9 mouse cellular contexts compared by ENCODE assay signal in genomic region chr2:61138625-61138997, GRCm38 (mm10).
DNase-seq lines count a peak whose midpoint lies in the region; ATAC-seq lines count a peak whose summit lies in the region.
"Had no signal": no experiment of that assay in that cellular context is flagged by ENCODE, and none has a peak within 500 bp of the region (broad histone marks: within the 10 kb centered on the region; RNA-seq: fewer than 3 reads in every experiment).

No protein-coding gene starts in this region.

- ATAC-seq in frontal cortex, adult (ENCODE audit: low TSS enrichment), result peak; percentile 41; the same call in 1 of the 2 replicates
- peak; percentile 68 for ATAC-seq in kidney, embryonic 14.5 days (ENCODE audit: low FRiP score, low TSS enrichment)
- no peak; the same call in 1 of the 2 replicates for ATAC-seq in stomach, embryonic 15.5 days (ENCODE audit: insufficient read depth, low FRiP score, low read depth)
- ATAC-seq: forebrain, embryonic 14.5 days had no signal

- H3K36me3 ChIP-seq in kidney, embryonic 14.5 days (ENCODE audit: control insufficient read depth, insufficient read depth, low read length), result no peaks in the 10 kb centered on the region
- H3K36me3 ChIP-seq in stomach, embryonic 15.5 days, result no peaks in the 10 kb centered on the region

- WGBS in kidney, embryonic 14.5 days, result 17% methylated on average over 3 of the region's 3 CpGs
- WGBS in stomach, embryonic 15.5 days, result 32% methylated on average over 3 of the region's 3 CpGs

- no peak overlapping the region for H3K4me3 ChIP-seq in kidney, embryonic 14.5 days (ENCODE audit: low read length)
- no peak overlapping the region for H3K4me3 ChIP-seq in stomach, embryonic 15.5 days (replicated peaks)

- DNase-seq in frontal cortex, postnatal 10 days (ENCODE audit: low spot score in 2 of 2), result no peak
- peak; percentile 14 for DNase-seq in right cerebral cortex, adult 18-20 months
- DNase-seq in right cerebral cortex, postnatal 4 days, result no peak
- DNase-seq in thymus, postnatal 0 days (ENCODE audit: low spot score), result no peak
- DNase-seq in thymus, postnatal 10 days (ENCODE audit: low spot score in 2 of 2), result no peak

- no peak overlapping the region for H3K9ac ChIP-seq in kidney, embryonic 14.5 days (ENCODE audit: low read depth, low read length)
- no peak overlapping the region for H3K9ac ChIP-seq in stomach, embryonic 15.5 days

- peak overlapping the region; percentile 89 for H3K27ac ChIP-seq in kidney, embryonic 14.5 days (ENCODE audit: low read depth, low read length)
- H3K27ac ChIP-seq in stomach, embryonic 15.5 days, result peak overlapping the region; percentile 85

- peak overlapping the region; percentile 30; the same call in 1 of the 2 replicates for H3K4me2 ChIP-seq in kidney, embryonic 14.5 days (replicated peaks; ENCODE audit: low read depth, low read length)
- peak overlapping the region; percentile 51 for H3K4me2 ChIP-seq in stomach, embryonic 15.5 days

- H3K4me1 ChIP-seq in kidney, embryonic 14.5 days (ENCODE audit: control insufficient read depth, insufficient read depth, low read length), result peaks cover 5% of the 10 kb centered on the region; the same call in 1 of the 2 replicates
- H3K4me1 ChIP-seq in stomach, embryonic 15.5 days, result peaks cover 15% of the 10 kb centered on the region

- no peaks in the 10 kb centered on the region for H3K9me3 ChIP-seq in kidney, embryonic 14.5 days (ENCODE audit: control insufficient read depth, low read length)
- no peaks in the 10 kb centered on the region for H3K9me3 ChIP-seq in stomach, embryonic 15.5 days

- H3K27me3 ChIP-seq in kidney, embryonic 14.5 days (ENCODE audit: control insufficient read depth, insufficient read depth, low read length), result no peaks in the 10 kb centered on the region
- no peaks in the 10 kb centered on the region for H3K27me3 ChIP-seq in stomach, embryonic 15.5 days (replicated peaks)
